Mouse (Mus musculus) spleen, embryonic (tissue): ENCODE results near the gene Htt.

Experiments used
- CTCF ChIA-PET: fragments of 350-600 bp; sonication (Branson Sonifier 250); formaldehyde crosslinking; loops from one replicate; lab custom pipeline; 2022; lab: Charles Lee

The Htt gene

GRCm38 (mm10) chr5:34930151-34930975, 168.8 kb downstream of the Htt start:
- CTCF ChIA-PET = no interaction called here

GRCm38 (mm10) chr5:34931091-34931490, 169.6 kb downstream of the Htt start:
- CTCF ChIA-PET = no interaction called here

GRCm38 (mm10) chr5:34931516-34932457, 170.2 kb downstream of the Htt start:
- CTCF ChIA-PET = no interaction called here

- CTCF ChIA-PET = no interaction called here
Observed at GRCm38 (mm10) chr5:34932458-34932806, 170.9 kb downstream of the Htt start.

- CTCF ChIA-PET = no interaction called here
Observed at GRCm38 (mm10) chr5:34933461-34933860, 171.9 kb downstream of the Htt start.

- CTCF ChIA-PET = no interaction called here
Observed at GRCm38 (mm10) chr5:34941710-34942470, 180.3 kb downstream of the Htt start.

- CTCF ChIA-PET = no interaction called here
Observed at GRCm38 (mm10) chr5:34943428-34943827, 181.9 kb downstream of the Htt start.

- CTCF ChIA-PET = interaction anchor here (0.7 kb wide), 1 partner anchor 155 kb away, joined by 3 read pairs; no protein-coding TSS in a partner anchor
Observed at GRCm38 (mm10) chr5:34948861-34949760, 187.6 kb downstream of the Htt start, which contains the start of gene Rgs12. TSS of gene Rgs12 (plus strand) at chr5:34949445.

- CTCF ChIA-PET = no interaction called here
Observed at GRCm38 (mm10) chr5:34949769-34950211, 188.2 kb downstream of the Htt start.

GRCm38 (mm10) chr5:34950486-34951160, 189.1 kb downstream of the Htt start:
- CTCF ChIA-PET = no interaction called here

- CTCF ChIA-PET = no interaction called here
Observed at GRCm38 (mm10) chr5:34951161-34951834, 189.8 kb downstream of the Htt start.

GRCm38 (mm10) chr5:34954508-34954907, 193.0 kb downstream of the Htt start:
- CTCF ChIA-PET = no interaction called here

- CTCF ChIA-PET = no interaction called here
Observed at GRCm38 (mm10) chr5:34955630-34956029, 194.1 kb downstream of the Htt start.

GRCm38 (mm10) chr5:34956151-34956550, 194.6 kb downstream of the Htt start:
- CTCF ChIA-PET = no interaction called here

- CTCF ChIA-PET = no interaction called here
Observed at GRCm38 (mm10) chr5:34957015-34957414, 195.5 kb downstream of the Htt start.

GRCm38 (mm10) chr5:34960021-34960420, 198.5 kb downstream of the Htt start:
- CTCF ChIA-PET = no interaction called here
